Mouse (Mus musculus): ENCODE results near the gene Tmeff2. TPM values are rescaled to one million over a fixed set of nuclear protein-coding genes. Genes with fewer than 3 reads are reported as not detected.

The Tmeff2 gene
- total and polyA plus RNA-seq, 2 experiments from 2014 or later: 38.9 to 67.7 TPM

DNA sequence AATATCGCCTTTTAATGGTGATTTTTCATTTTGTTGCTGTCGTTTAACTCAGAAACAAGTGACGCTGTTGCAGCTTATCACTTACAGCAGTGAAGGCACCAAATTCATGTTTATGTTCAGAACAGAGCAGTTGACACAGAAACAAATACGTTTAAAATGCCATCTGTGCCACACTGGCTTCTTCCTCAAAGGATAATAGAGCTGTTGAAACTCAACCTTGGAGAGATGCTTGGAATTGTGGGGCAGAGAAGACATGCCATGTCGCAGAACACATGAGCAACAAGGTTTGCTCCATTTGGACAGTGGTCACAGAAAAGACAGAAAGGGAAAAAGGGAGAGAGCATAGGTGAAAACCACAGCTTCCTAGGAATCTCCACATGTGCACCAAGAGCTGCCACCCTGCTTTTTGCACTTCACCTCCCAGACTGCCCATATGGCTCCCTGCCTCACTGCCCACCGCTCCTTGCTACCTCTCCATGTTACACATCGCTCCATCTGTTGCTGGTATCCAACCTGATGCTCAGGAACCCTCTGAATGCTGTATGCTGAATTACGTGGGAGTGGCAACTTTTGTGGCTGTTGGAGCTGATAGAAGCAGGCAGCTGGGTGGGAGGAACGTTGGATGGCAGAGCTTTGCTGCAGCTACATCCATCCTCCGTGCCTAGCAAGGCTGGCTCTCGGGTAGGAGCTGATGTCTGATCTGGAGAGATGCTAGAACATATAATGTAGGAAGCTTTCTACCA is 298.8 kb downstream of the Tmeff2 start:
- DNase-seq: peak; percentile 18
- ATAC-seq: peak; percentile 48; the same call in 1 of the 2 replicates

DNA sequence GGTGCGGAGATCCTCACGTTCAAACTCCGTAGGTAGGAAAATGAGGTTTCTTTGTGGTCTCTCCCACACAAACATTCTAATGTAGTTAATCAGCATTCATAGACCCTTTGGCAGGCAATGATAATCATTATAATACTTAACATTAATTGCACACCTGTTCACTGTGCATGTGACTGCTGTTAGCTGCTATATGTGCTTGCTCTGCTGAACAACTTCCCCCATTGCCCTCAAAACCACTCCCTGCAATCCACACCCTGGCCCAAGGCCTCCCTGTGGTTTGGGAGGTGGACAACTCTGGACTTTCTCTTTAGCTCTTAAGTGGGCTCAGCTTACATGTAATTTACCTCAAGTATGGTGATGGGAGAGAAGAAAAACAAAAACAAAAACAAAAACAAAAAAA is 299.5 kb downstream of the Tmeff2 start:
- Histone ChIP-seq H3K36me3 (ENCODE audit: insufficient read depth) (no peaks in the 10 kb centered on the region), H3K27ac (ENCODE audit: low read depth, low read length) (no peak overlapping the region), H3K9me3 (ENCODE audit: low read length) (no peaks in the 10 kb centered on the region), H3K4me1 (ENCODE audit: insufficient read depth) (no peaks in the 10 kb centered on the region), H3K27me3 (ENCODE audit: insufficient read depth, low read length) (no peaks in the 10 kb centered on the region), H3K4me2 (ENCODE audit: low read depth) (no peak overlapping the region), H3K9ac (no peak overlapping the region), H3K4me3 (ENCODE audit: low read depth, low read length) (no peak overlapping the region)
- DNase-seq: no peak
- no peak for ATAC-seq
- 80% methylated on average over 3 of the region's 3 CpGs for WGBS
- no peak for TF ChIP-seq CTCF (IDR thresholded peaks at IDR 0.05; ENCODE audit: low read depth)

More for the DNA sequence above, 298.8 kb downstream of the Tmeff2 start:
- no peak for TF ChIP-seq CTCF (IDR thresholded peaks at IDR 0.05; ENCODE audit: low read depth)
- no peak overlapping the region for H3K4me2 ChIP-seq (ENCODE audit: low read depth)
- H3K4me3 ChIP-seq (ENCODE audit: low read depth, low read length): no peak overlapping the region
- WGBS: 54% methylated on average over 11 of the region's 11 CpGs
- H3K9me3 ChIP-seq (ENCODE audit: low read length): no peaks in the 10 kb centered on the region
- no peaks in the 10 kb centered on the region for H3K27me3 ChIP-seq (ENCODE audit: insufficient read depth, low read length)
- no peak overlapping the region for H3K27ac ChIP-seq (ENCODE audit: low read depth, low read length)
- no peaks in the 10 kb centered on the region for H3K4me1 ChIP-seq (ENCODE audit: insufficient read depth)
- H3K9ac ChIP-seq: no peak overlapping the region
- no peaks in the 10 kb centered on the region for H3K36me3 ChIP-seq (ENCODE audit: insufficient read depth)

DNA sequence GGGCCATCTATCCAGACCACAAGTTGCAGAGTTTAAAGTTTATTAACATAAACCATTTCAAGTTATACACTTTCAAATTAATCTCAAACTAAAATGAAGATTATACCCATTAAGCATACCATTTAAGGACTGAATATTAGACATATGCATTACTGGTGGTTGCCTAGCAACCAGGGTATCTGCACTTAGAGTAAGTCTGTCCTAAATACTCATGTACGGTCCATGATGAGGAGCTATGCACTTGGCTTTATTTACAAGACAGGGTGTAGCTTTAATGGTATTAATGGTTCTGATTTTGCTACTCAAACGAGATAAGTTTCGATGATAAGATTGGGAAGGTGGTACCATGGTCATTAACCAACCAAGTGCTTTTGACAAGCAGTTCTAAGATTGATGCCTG is 315.2 kb downstream of the Tmeff2 start:
- Histone ChIP-seq H3K9ac (no peak overlapping the region), H3K27me3 (ENCODE audit: insufficient read depth, low read length) (no peaks in the 10 kb centered on the region), H3K4me1 (ENCODE audit: insufficient read depth) (peaks cover 8% of the 10 kb centered on the region; the same call in 1 of the 2 replicates), H3K27ac (ENCODE audit: low read depth, low read length) (no peak overlapping the region), H3K4me2 (ENCODE audit: low read depth) (no peak overlapping the region), H3K4me3 (ENCODE audit: low read depth, low read length) (no peak overlapping the region), H3K36me3 (ENCODE audit: insufficient read depth) (no peaks in the 10 kb centered on the region), H3K9me3 (ENCODE audit: low read length) (no peaks in the 10 kb centered on the region)
- DNase-seq (no peak), ATAC-seq (no peak)
- WGBS: 65% methylated on average over 3 of the region's 3 CpGs
- no peak for TF ChIP-seq CTCF (IDR thresholded peaks at IDR 0.05; ENCODE audit: low read depth)

DNA sequence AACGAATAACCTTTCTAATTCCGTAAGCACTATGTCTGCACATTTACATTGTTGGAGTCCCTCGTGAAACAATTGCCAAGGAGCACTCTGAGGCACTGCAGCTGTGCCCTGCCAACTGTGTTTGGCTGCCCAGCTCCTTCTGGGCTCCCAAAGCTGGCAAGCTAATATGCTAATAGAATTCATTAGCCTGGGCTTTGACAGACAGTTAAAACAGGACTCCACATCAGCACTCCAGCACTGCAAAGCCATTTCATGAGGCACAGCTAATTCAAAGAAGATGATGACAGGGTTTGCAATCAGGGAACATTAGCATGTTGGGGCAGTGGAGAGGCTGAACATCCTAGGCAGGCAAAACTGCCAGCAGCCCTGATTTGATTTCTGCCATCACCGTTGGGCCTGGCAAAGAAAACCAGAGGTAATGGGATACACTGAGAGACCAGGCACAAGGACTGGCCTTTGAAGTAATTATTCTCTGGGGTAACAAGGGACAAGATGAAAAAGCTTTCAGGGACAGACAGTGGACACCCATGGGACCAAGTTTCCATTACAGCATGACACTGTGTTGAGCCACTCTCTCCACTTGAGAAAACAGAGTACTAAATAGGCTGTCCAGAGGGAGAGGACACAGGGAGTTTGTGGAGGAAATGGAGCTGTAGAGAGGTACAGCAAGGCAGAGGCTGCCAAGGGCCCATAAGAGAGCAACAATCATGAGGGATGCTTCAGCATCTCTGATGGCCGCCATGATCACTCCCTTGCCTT is 316.0 kb downstream of the Tmeff2 start:
- ATAC-seq: peak; percentile 92
- Histone ChIP-seq H3K4me2 (ENCODE audit: low read depth) (no peak overlapping the region), H3K9ac (no peak overlapping the region), H3K4me1 (ENCODE audit: insufficient read depth) (peaks cover 8% of the 10 kb centered on the region; the same call in 1 of the 2 replicates), H3K36me3 (ENCODE audit: insufficient read depth) (no peaks in the 10 kb centered on the region), H3K27me3 (ENCODE audit: insufficient read depth, low read length) (no peaks in the 10 kb centered on the region), H3K27ac (ENCODE audit: low read depth, low read length) (peak overlapping the region; percentile 21; the same call in 1 of the 2 replicates), H3K4me3 (ENCODE audit: low read depth, low read length) (no peak overlapping the region), H3K9me3 (ENCODE audit: low read length) (no peaks in the 10 kb centered on the region)
- TF ChIP-seq CTCF (IDR thresholded peaks at IDR 0.05; ENCODE audit: low read depth): no peak
- peak; percentile 58 for DNase-seq
- WGBS: 19% methylated on average over 5 of the region's 5 CpGs

DNA sequence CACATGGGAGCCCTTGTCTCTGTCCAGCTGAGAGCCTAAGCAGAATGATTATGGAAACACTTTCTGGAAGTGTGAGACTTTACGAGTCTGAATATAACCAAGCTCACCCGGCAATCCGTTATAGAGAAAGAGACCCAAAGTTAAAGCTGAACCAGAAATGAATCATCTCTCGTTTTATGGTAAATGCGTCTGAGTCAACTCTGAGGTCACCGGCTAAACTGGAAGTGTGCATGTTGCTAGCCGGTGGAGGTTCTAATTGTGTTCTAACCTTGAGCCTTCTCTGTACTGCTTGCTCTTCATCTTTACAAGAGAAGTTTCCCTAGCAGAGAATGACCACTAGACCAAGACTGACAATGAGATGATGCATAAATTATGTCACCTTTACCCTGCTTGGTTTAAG is 316.8 kb downstream of the Tmeff2 start:
- ATAC-seq (no peak), DNase-seq (no peak)
- no peak overlapping the region for H3K27ac ChIP-seq (ENCODE audit: low read depth, low read length)
- no peaks in the 10 kb centered on the region for H3K36me3 ChIP-seq (ENCODE audit: insufficient read depth)
- no peak overlapping the region for H3K4me3 ChIP-seq (ENCODE audit: low read depth, low read length)
- H3K27me3 ChIP-seq (ENCODE audit: insufficient read depth, low read length): no peaks in the 10 kb centered on the region
- no peak overlapping the region for H3K9ac ChIP-seq
- TF ChIP-seq CTCF (IDR thresholded peaks at IDR 0.05; ENCODE audit: low read depth): no peak
- WGBS: 70% methylated on average over 7 of the region's 7 CpGs
- H3K4me1 ChIP-seq (ENCODE audit: insufficient read depth): peaks cover 8% of the 10 kb centered on the region; the same call in 1 of the 2 replicates
- H3K9me3 ChIP-seq (ENCODE audit: low read length): no peaks in the 10 kb centered on the region
- H3K4me2 ChIP-seq (ENCODE audit: low read depth): no peak overlapping the region

DNA sequence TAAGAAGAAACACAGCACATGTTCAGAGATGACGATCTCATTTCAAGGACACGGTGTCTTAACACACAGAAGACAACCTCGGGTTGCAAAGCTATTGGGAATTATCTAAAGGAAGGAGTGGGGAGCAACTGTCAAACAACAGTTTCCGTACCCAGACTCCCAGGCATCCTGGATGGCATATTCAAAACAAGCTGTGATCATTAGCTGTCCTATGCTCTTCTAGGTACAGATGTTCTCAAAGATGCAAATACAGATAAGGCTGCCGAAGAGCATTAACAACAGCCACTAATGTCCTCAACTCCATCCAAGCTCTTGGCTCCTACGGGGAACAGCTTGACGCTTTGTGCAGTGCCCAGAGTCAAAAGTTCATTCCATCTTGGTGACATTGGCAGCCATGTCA is 324.7 kb downstream of the Tmeff2 start:
- no peak overlapping the region for H3K4me2 ChIP-seq (ENCODE audit: low read depth)
- no peaks in the 10 kb centered on the region for H3K36me3 ChIP-seq (ENCODE audit: insufficient read depth)
- no peak overlapping the region for H3K27ac ChIP-seq (ENCODE audit: low read depth, low read length)
- H3K9me3 ChIP-seq (ENCODE audit: low read length): no peaks in the 10 kb centered on the region
- no peak overlapping the region for H3K4me3 ChIP-seq (ENCODE audit: low read depth, low read length)
- no peak overlapping the region for H3K9ac ChIP-seq
- WGBS: 90% methylated on average over 7 of the region's 7 CpGs
- DNase-seq (no peak), ATAC-seq (no peak)
- TF ChIP-seq CTCF (IDR thresholded peaks at IDR 0.05; ENCODE audit: low read depth): no peak
- H3K4me1 ChIP-seq (ENCODE audit: insufficient read depth): no peaks in the 10 kb centered on the region
- no peaks in the 10 kb centered on the region for H3K27me3 ChIP-seq (ENCODE audit: insufficient read depth, low read length)

Small RNAs within 50 kb of the gene (microRNA-seq; reads per million reads assigned to microRNA genes)
- 0 reads per million in 2 experiments for gene Gm25736
